ENCODE assay signal across 8 mouse cellular contexts in genomic region chr5:30243741-30244140, GRCm38 (mm10). TPM values are rescaled to one million over a fixed set of nuclear protein-coding genes. Genes with fewer than 3 reads are reported as not detected.
DNase-seq lines count a peak whose midpoint lies in the region; ATAC-seq and TF ChIP-seq lines count a peak whose summit lies in the region.

No protein-coding gene starts in this region.

- intact Hi-C loops in left cerebral cortex, adult 2 months (cut with DNase I): no loop called here

- peak; percentile 13 to 48 for DNase-seq in adrenal gland, adult (ENCODE audit: inconsistent age in 2 of 2, low spot score in 1 of 2)
- DNase-seq in adrenal gland, postnatal 4 days (ENCODE audit: low spot score in 2 of 2): no peak
- no peak for DNase-seq in left cerebral cortex, adult 2 months (ENCODE audit: extremely low spot score in 1 of 2, low spot score in 2 of 2)
- no peak for DNase-seq in left cerebral cortex, adult 18-20 months (ENCODE audit: low spot score in 2 of 2)
- peak; percentile 38 for DNase-seq in embryo, embryonic 10.5 days (ENCODE audit: low spot score)
- DNase-seq in midbrain, postnatal 0 days (ENCODE audit: low spot score): peak; percentile 64
- no peak for DNase-seq in kidney, adult 18-20 months
- DNase-seq in layer of hippocampus, adult 11-12 months (ENCODE audit: low spot score): no peak

- WGBS in midbrain, postnatal 0 days: 57% methylated on average over 9 of the region's 9 CpGs

- no peaks in the 10 kb centered on the region for H3K9me3 ChIP-seq in midbrain, postnatal 0 days (ENCODE audit: low read length)

- no peak for ATAC-seq in midbrain, postnatal 0 days (ENCODE audit: low FRiP score)

- no peak overlapping the region for H3K9ac ChIP-seq in midbrain, postnatal 0 days (replicated peaks; ENCODE audit: low read length, poor library complexity, severe bottlenecking)

- H3K4me3 ChIP-seq in left cerebral cortex, adult 2 months: no peak overlapping the region
- H3K4me3 ChIP-seq in midbrain, postnatal 0 days (ENCODE audit: low read depth, low read length): no peak overlapping the region

- H3K36me3 ChIP-seq in midbrain, postnatal 0 days (ENCODE audit: insufficient read depth, low read length): no peaks in the 10 kb centered on the region

- H3K4me2 ChIP-seq in midbrain, postnatal 0 days (ENCODE audit: low read depth, low read length, poor library complexity, severe bottlenecking): no peak overlapping the region

- H3K27ac ChIP-seq in left cerebral cortex, adult 2 months: no peak overlapping the region
- H3K27ac ChIP-seq in midbrain, postnatal 0 days (ENCODE audit: low read depth, low read length): no peak overlapping the region

- no peaks in the 10 kb centered on the region for H3K4me1 ChIP-seq in midbrain, postnatal 0 days (ENCODE audit: insufficient read depth, low read length)

- TF ChIP-seq CTCF in left cerebral cortex, adult 2 months (IDR thresholded peaks at IDR 0.05): peak; percentile 54
- TF ChIP-seq CTCF in midbrain, postnatal 0 days (IDR thresholded peaks at IDR 0.05): peak; percentile 57

- H3K27me3 ChIP-seq in midbrain, postnatal 0 days (ENCODE audit: insufficient read depth, low read length): no peaks in the 10 kb centered on the region

RNA-seq across cellular contexts. Expression of gene Selenoi, which starts 11.4 kb away (rescaled TPM):
- total RNA-seq in adrenal gland, postnatal 4 days (2021): 10 to 100 TPM; 27.2 to 30.9 TPM
- total RNA-seq in left cerebral cortex, adult 2 months (2021): 10 to 100 TPM; 47.7 to 49.2 TPM
- 10 to 100 TPM; 48.4 to 49.5 TPM for total RNA-seq in left cerebral cortex, adult 18-20 months (2021)
- 99.1 and 113 TPM in 2 replicates for total RNA-seq in midbrain, postnatal 0 days (2014; rRNA removed)
- 24.3 and 26.8 TPM in 2 replicates for polyA plus RNA-seq in midbrain, postnatal 0 days (2015; fragmentation: Nextera tagmentation; extraction: Ambion mirVana)

RNA-seq across cellular contexts. Expression of gene Drc1, which starts 37.4 kb away (rescaled TPM):
- 1 to 10 TPM in 1 of 2 experiments, under 1 TPM in 1; 0.76 to 1.6 TPM for total RNA-seq in adrenal gland, postnatal 4 days (2021)
- 10 to 100 TPM; 15.2 to 19.2 TPM for total RNA-seq in left cerebral cortex, adult 2 months (2021)
- total RNA-seq in left cerebral cortex, adult 18-20 months (2021): 10 to 100 TPM; 11.6 to 13.6 TPM
- 5.9 and 7.6 TPM in 2 replicates for total RNA-seq in midbrain, postnatal 0 days (2014; rRNA removed)
- polyA plus RNA-seq in midbrain, postnatal 0 days (2015; fragmentation: Nextera tagmentation; extraction: Ambion mirVana): 10.2 and 11.2 TPM in 2 replicates

RNA-seq across cellular contexts. Expression of gene Adgrf3, which starts 38.2 kb away (rescaled TPM):
- under 1 TPM in 1 of 2 experiments, not detected in 1; 0.34 TPM for total RNA-seq in adrenal gland, postnatal 4 days (2021)
- not detected for total RNA-seq in left cerebral cortex, adult 2 months (2021)
- under 1 TPM in 1 of 2 experiments, not detected in 1; 0.37 TPM for total RNA-seq in left cerebral cortex, adult 18-20 months (2021)
- 0.14 TPM in 1 of 2 replicates, not detected in the other for total RNA-seq in midbrain, postnatal 0 days (2014; rRNA removed)
- not detected in 2 replicates for polyA plus RNA-seq in midbrain, postnatal 0 days (2015; fragmentation: Nextera tagmentation; extraction: Ambion mirVana)

Comparison
In these comparisons a context has a peak if more than half of its experiments do, and no peak if none do; other contexts are left out.
1. DNase-seq: peak in adrenal gland, adult (2 of 2), embryo, embryonic 10.5 days (single experiment) and midbrain, postnatal 0 days (single experiment); none in adrenal gland, postnatal 4 days (0 of 2), left cerebral cortex, adult 2 months (0 of 2), left cerebral cortex, adult 18-20 months (0 of 2), kidney, adult 18-20 months (single experiment) and layer of hippocampus, adult 11-12 months (single experiment).